Mouse (Mus musculus): ENCODE measurements around the gene Ankrd50. TPM values are rescaled to one million over a fixed set of nuclear protein-coding genes. Genes with fewer than 3 reads are reported as not detected.

Ankrd50 gene
- total RNA-seq, 2 experiments from 2014 or later = 7.1 to 9.1 TPM

GRCm38 (mm10) chr3:38466880-38467405, 17.7 kb downstream of the Ankrd50 start:
- no peak for ATAC-seq (ENCODE audit: poor library complexity, severe bottlenecking)

- ATAC-seq (ENCODE audit: poor library complexity, severe bottlenecking) = no peak
Observed at GRCm38 (mm10) chr3:38466139-38466538, 18.5 kb downstream of the Ankrd50 start.

- no peak for ATAC-seq (ENCODE audit: poor library complexity, severe bottlenecking)
Observed at GRCm38 (mm10) chr3:38463149-38463548, 21.5 kb downstream of the Ankrd50 start.

- ATAC-seq (ENCODE audit: poor library complexity, severe bottlenecking) = no peak
Observed at GRCm38 (mm10) chr3:38461742-38462141, 22.9 kb downstream of the Ankrd50 start.

- peak; percentile 30; the same call in 1 of the 2 replicates for ATAC-seq (ENCODE audit: poor library complexity, severe bottlenecking)
Observed at GRCm38 (mm10) chr3:38460250-38460624, 24.4 kb downstream of the Ankrd50 start.

- peak; percentile 62 for ATAC-seq (ENCODE audit: poor library complexity, severe bottlenecking)
Observed at GRCm38 (mm10) chr3:38459507-38460249, 25.0 kb downstream of the Ankrd50 start.

- no peak for ATAC-seq (ENCODE audit: poor library complexity, severe bottlenecking)
Observed at GRCm38 (mm10) chr3:38457041-38457440, 27.6 kb downstream of the Ankrd50 start.

GRCm38 (mm10) chr3:38452199-38452598, 32.4 kb downstream of the Ankrd50 start:
- ATAC-seq (ENCODE audit: poor library complexity, severe bottlenecking) = no peak

GRCm38 (mm10) chr3:38446586-38446985, 38.1 kb downstream of the Ankrd50 start:
- no peak for ATAC-seq (ENCODE audit: poor library complexity, severe bottlenecking)

- no peak for ATAC-seq (ENCODE audit: poor library complexity, severe bottlenecking)
Observed at GRCm38 (mm10) chr3:38443875-38444274, 40.8 kb downstream of the Ankrd50 start.

GRCm38 (mm10) chr3:38440564-38440991, 44.1 kb downstream of the Ankrd50 start:
- peak; percentile 54 for ATAC-seq (ENCODE audit: poor library complexity, severe bottlenecking)

GRCm38 (mm10) chr3:38436596-38436995, 48.0 kb downstream of the Ankrd50 start:
- ATAC-seq (ENCODE audit: poor library complexity, severe bottlenecking) = no peak

- no peak for ATAC-seq (ENCODE audit: poor library complexity, severe bottlenecking)
Observed at GRCm38 (mm10) chr3:38435828-38436227, 48.8 kb downstream of the Ankrd50 start.

- ATAC-seq (ENCODE audit: poor library complexity, severe bottlenecking) = no peak
Observed at GRCm38 (mm10) chr3:38434486-38434885, 50.2 kb downstream of the Ankrd50 start.

GRCm38 (mm10) chr3:38433495-38434464, 50.9 kb downstream of the Ankrd50 start:
- ATAC-seq (ENCODE audit: poor library complexity, severe bottlenecking) = peak; percentile 56

- ATAC-seq (ENCODE audit: poor library complexity, severe bottlenecking) = no peak
Observed at GRCm38 (mm10) chr3:38431461-38431860, 53.2 kb downstream of the Ankrd50 start.

- no peak for ATAC-seq (ENCODE audit: poor library complexity, severe bottlenecking)
Observed at GRCm38 (mm10) chr3:38431042-38431441, 53.6 kb downstream of the Ankrd50 start.

GRCm38 (mm10) chr3:38427200-38427599, 57.4 kb downstream of the Ankrd50 start:
- ATAC-seq (ENCODE audit: poor library complexity, severe bottlenecking) = no peak

- no peak for ATAC-seq (ENCODE audit: poor library complexity, severe bottlenecking)
Observed at GRCm38 (mm10) chr3:38423966-38424365, 60.7 kb downstream of the Ankrd50 start.

GRCm38 (mm10) chr3:38419896-38420295, 64.7 kb downstream of the Ankrd50 start:
- no peak for ATAC-seq (ENCODE audit: poor library complexity, severe bottlenecking)

GRCm38 (mm10) chr3:38415292-38415930, 69.2 kb downstream of the Ankrd50 start:
- no peak for ATAC-seq (ENCODE audit: poor library complexity, severe bottlenecking)

All from megakaryocyte, adult 5-6 weeks (primary cell).